Comparison of ENCODE assay signal across 8 mouse cellular contexts in the genomic region with DNA sequence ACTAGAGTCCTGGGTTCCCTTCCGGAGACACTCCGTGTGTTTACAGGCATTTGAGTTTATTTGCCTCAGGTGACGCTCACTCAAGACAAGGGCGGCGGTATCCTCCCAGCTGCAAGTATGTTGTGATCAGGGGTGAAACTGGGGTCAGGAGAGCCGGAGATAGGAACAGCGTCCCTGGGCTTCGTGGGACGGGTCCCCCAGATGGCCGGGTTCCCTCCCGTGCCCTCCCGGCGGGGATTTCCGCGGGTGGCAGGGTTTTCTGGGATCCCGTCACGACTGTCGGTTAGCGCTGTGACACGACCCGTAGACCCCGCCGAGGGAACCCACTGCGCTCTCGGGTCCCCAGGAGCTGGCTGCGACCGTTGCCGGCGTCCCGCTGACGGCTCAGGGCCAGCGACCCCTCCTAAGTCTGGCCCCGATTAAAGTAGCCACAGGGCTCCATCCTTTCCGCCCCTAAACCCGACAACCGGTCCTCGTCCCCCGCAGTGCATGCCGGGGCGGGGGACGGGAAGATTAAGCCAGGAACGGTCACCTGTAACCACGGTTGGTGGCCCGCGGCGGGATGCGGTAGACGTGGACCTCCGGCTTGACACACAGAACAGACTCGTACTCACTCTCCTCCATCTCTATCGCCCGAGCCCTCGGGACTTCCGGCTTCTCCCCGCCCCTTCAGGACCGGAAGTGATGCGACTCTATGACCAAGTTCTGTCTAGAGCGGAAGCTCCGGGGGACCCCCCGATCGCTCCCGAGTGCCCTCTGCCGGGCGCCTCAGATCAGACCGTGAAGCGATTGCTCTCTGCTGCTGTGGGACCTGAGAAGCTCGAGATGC. TPM values are rescaled to one million over a fixed set of nuclear protein-coding genes. Genes with fewer than 3 reads are reported as not detected.
DNase-seq lines count a peak whose midpoint lies in the region; ATAC-seq and TF ChIP-seq lines count a peak whose summit lies in the region.

A gene (minus strand): TSS at position 677 of the 829 bp plus-strand sequence.

- TF ChIP-seq POLR2A in liver, adult 2 months (IDR thresholded peaks at IDR 0.05; ENCODE audit: extremely low read depth, insufficient read depth, low read length), result peak; percentile 86
- TF ChIP-seq POLR2A in myocyte (IDR thresholded peaks at IDR 0.05; ENCODE audit: insufficient read length, low read depth), result peak; percentile 93

- under 1% methylated on average over 67 of the region's 67 CpGs for WGBS in heart, embryonic 11.5 days (ENCODE audit: insufficient replicate concordance)
- under 1% methylated on average over 67 of the region's 67 CpGs for WGBS in kidney, embryonic 16.5 days
- under 1% methylated on average over 67 of the region's 67 CpGs for WGBS in liver, adult 2 months

- no peaks in the 10 kb centered on the region for H3K36me3 ChIP-seq in heart, embryonic 11.5 days (ENCODE audit: control insufficient read depth, insufficient read depth, low read length)
- H3K36me3 ChIP-seq in kidney, embryonic 16.5 days (ENCODE audit: insufficient read depth, low read length), result peaks cover 14% of the 10 kb centered on the region
- H3K36me3 ChIP-seq in liver, adult 2 months (ENCODE audit: control insufficient read depth, insufficient read depth, low read length), result no peaks in the 10 kb centered on the region
- no peaks in the 10 kb centered on the region for H3K36me3 ChIP-seq in myocyte (ENCODE audit: control insufficient read depth, insufficient read depth)
- peaks cover 3% of the 10 kb centered on the region; the same call in 1 of the 2 replicates for H3K36me3 ChIP-seq in splenic B cell, adult 2 months (ENCODE audit: control insufficient read depth, insufficient read depth, low read length, poor library complexity, severe bottlenecking)

- peak within 1 kb of the TSS; percentile 93 for H3K9ac ChIP-seq in heart, embryonic 11.5 days (ENCODE audit: low read depth, low read length)
- H3K9ac ChIP-seq in kidney, embryonic 16.5 days (replicated peaks; ENCODE audit: low read length), result peak within 1 kb of the TSS; percentile 84
- H3K9ac ChIP-seq in liver, adult 2 months (ENCODE audit: low read depth, low read length), result peak within 1 kb of the TSS; percentile 88

- H3K4me2 ChIP-seq in heart, embryonic 11.5 days, result peak within 1 kb of the TSS; percentile 98
- H3K4me2 ChIP-seq in kidney, embryonic 16.5 days (replicated peaks; ENCODE audit: low read depth, low read length), result peak within 1 kb of the TSS; percentile 94
- peak within 1 kb of the TSS; percentile 92 for H3K4me2 ChIP-seq in myocyte (ENCODE audit: low read depth)

- no peaks in the 10 kb centered on the region for H3K9me3 ChIP-seq in heart, embryonic 11.5 days (replicated peaks; ENCODE audit: control insufficient read depth, low read length)
- no peaks in the 10 kb centered on the region for H3K9me3 ChIP-seq in kidney, embryonic 16.5 days (ENCODE audit: low read length)

- DNase-seq in B cell, adult 2 months, result peak; percentile 98
- peak; percentile 97 for DNase-seq in brain, adult 2 months (ENCODE audit: low read depth, low spot score)
- peak; percentile 79 for DNase-seq in liver, adult 2 months (ENCODE audit: extremely low read depth, low read depth, low spot score)
- DNase-seq in splenic B cell, adult 2 months (ENCODE audit: low read depth, low spot score), result peak; percentile 97

- no peaks in the 10 kb centered on the region for H3K27me3 ChIP-seq in heart, embryonic 11.5 days (ENCODE audit: control insufficient read depth, insufficient read depth, low read length)
- H3K27me3 ChIP-seq in kidney, embryonic 16.5 days (ENCODE audit: insufficient read depth, low read length), result no peaks in the 10 kb centered on the region
- no peaks in the 10 kb centered on the region for H3K27me3 ChIP-seq in liver, adult 2 months (ENCODE audit: control insufficient read depth, insufficient read depth, low read length)
- no peaks in the 10 kb centered on the region for H3K27me3 ChIP-seq in myocyte (ENCODE audit: control insufficient read depth, insufficient read depth, insufficient read length)
- H3K27me3 ChIP-seq in splenic B cell, adult 2 months (ENCODE audit: control insufficient read depth, insufficient read depth, low read length, poor library complexity, severe bottlenecking), result no peaks in the 10 kb centered on the region

- peaks cover 27% of the 10 kb centered on the region for H3K4me1 ChIP-seq in heart, embryonic 11.5 days (ENCODE audit: control insufficient read depth, insufficient read depth, low read length)
- peaks cover 16% of the 10 kb centered on the region for H3K4me1 ChIP-seq in kidney, embryonic 16.5 days (ENCODE audit: insufficient read depth, low read length)
- H3K4me1 ChIP-seq in liver, adult 2 months (ENCODE audit: control insufficient read depth, insufficient read depth, low read length), result peaks cover 9% of the 10 kb centered on the region

- peak within 1 kb of the TSS; percentile 66; the same call in 1 of the 2 replicates for H3K27ac ChIP-seq in heart, embryonic 11.5 days (ENCODE audit: low read depth, low read length)
- H3K27ac ChIP-seq in kidney, embryonic 16.5 days (ENCODE audit: low read length), result peak within 1 kb of the TSS; percentile 69; the same call in 1 of the 2 replicates
- peak within 1 kb of the TSS; percentile 51; the same call in 1 of the 2 replicates for H3K27ac ChIP-seq in liver, adult 2 months (replicated peaks; ENCODE audit: insufficient read depth, low read depth, low read length)

- peak within 1 kb of the TSS; percentile 100 for H3K4me3 ChIP-seq in heart, embryonic 11.5 days (ENCODE audit: low read depth, low read length)
- peak within 1 kb of the TSS; percentile 93 for H3K4me3 ChIP-seq in kidney, embryonic 16.5 days (ENCODE audit: low read length)
- H3K4me3 ChIP-seq in liver, adult 2 months (ENCODE audit: insufficient read depth, low read depth, low read length), result peak within 1 kb of the TSS; percentile 96
- H3K4me3 ChIP-seq in myocyte, result peak within 1 kb of the TSS; percentile 97

- peak; percentile 89 for ATAC-seq in erythroblast, adult 5-6 weeks (replicated peaks; ENCODE audit: low FRiP score, poor library complexity, severe bottlenecking)
- ATAC-seq in heart, embryonic 11.5 days (replicated peaks; ENCODE audit: insufficient number of reproducible peaks, low FRiP score, low TSS enrichment), result peak; percentile 89
- ATAC-seq in kidney, embryonic 16.5 days (ENCODE audit: low FRiP score, low TSS enrichment), result peak; percentile 91

- peak; percentile 72 for TF ChIP-seq CTCF in liver, adult 2 months (IDR thresholded peaks at IDR 0.05; ENCODE audit: low read depth, low read length)

- peak within 1 kb of the TSS; percentile 51 for H3ac ChIP-seq in myocyte (ENCODE audit: control insufficient read depth, insufficient read length)

- H3K79me2 ChIP-seq in liver, adult 2 months (ENCODE audit: control insufficient read depth, insufficient read depth, low read length), result peaks cover 16% of the 10 kb centered on the region
- peaks cover 46% of the 10 kb centered on the region for H3K79me2 ChIP-seq in myocyte (ENCODE audit: control insufficient read depth, insufficient read depth)

TF ChIP-seq in myocyte, 11 proteins besides CTCF, POLR2A, EP300 and RAD21:
- no peak for TF ChIP-seq MYOD1 (IDR thresholded peaks at IDR 0.05; ENCODE audit: control insufficient read depth in 1 of 3, insufficient read length in 2 of 3, low read depth in 2 of 3)
- TF ChIP-seq POLR2AphosphoS2 (IDR thresholded peaks at IDR 0.05; ENCODE audit: insufficient read length, low read depth), result peak; percentile 92

RNA-seq across cellular contexts. Expression of the gene that starts here (rescaled TPM):
- total RNA-seq in erythroblast, adult 5-6 weeks (2015; ENCODE audit: low replicate concordance), result 41.0 and 58.6 TPM in 2 replicates
- total RNA-seq in erythroblast, adult 5-6 weeks (2017; ENCODE audit: low replicate concordance), result 68.0 and 75.4 TPM in 2 replicates
- polyA plus RNA-seq in heart, embryonic 11.5 days (2014; fragmentation: Nextera tagmentation; extraction: Ambion mirVana), result 34.4 and 41.9 TPM in 2 replicates
- 94.5 and 99.0 TPM in 2 replicates for polyA plus RNA-seq in kidney, embryonic 16.5 days (2015; fragmentation: Nextera tagmentation; extraction: Ambion mirVana)
- total RNA-seq in liver, adult 2 months (2014; rRNA removed), result 5.2 and 8.5 TPM in 2 replicates
- 7.6 and 11.3 TPM in 2 replicates for polyA plus RNA-seq in liver, adult 2 months (2012; rRNA removed)
- polyA plus RNA-seq in myocyte (2012; fragmentation: generic; extraction: Trizol), result 85.6 TPM

Comparison
In these comparisons a context has a peak if more than half of its experiments do, and no peak if none do; other contexts are left out.
1. Peak in every context shown above with its lines: DNase-seq, ATAC-seq, H3K4me3 ChIP-seq and H3K27ac ChIP-seq.